Mouse (Mus musculus) limb, embryonic 15.5 days (tissue): ENCODE data around the gene Tmc2. TPM values are rescaled to one million over a fixed set of nuclear protein-coding genes. Genes with fewer than 3 reads are reported as not detected.

Source experiments
- ATAC-seq: fragments of 200-750 bp; cut with Nextera tagmentation; 2 replicates; pipeline ENCODE4 v1.8.0; 2017; ENCODE audit warnings: low read depth, moderate TSS enrichment; ENCODE audit not compliant: insufficient number of reproducible peaks, low FRiP score, low TSS enrichment
- H3K27ac ChIP-seq: fragments of 300-500 bp; sonication (generic); 2 replicates; pipeline ENCODE4 v1.5.1; 2015; ENCODE audit warnings: moderate library complexity, mild to moderate bottlenecking, inconsistent platforms
- H3K27me3 ChIP-seq: fragments of 300-500 bp; sonication (generic); 2 replicates; pipeline ENCODE4 v1.6.1; 2015; ENCODE audit warnings: inconsistent platforms
- H3K36me3 ChIP-seq: fragments of 300-500 bp; sonication (generic); 2 replicates; pipeline ENCODE4 v1.6.1; 2015; ENCODE audit warnings: inconsistent platforms
- H3K4me1 ChIP-seq: fragments of 300-500 bp; sonication (generic); 2 replicates; pipeline ENCODE4 v1.6.1; 2015; ENCODE audit warnings: inconsistent platforms
- H3K4me2 ChIP-seq: fragments of 300-500 bp; sonication (generic); 2 replicates; pipeline ENCODE4 v1.6.1; 2015; ENCODE audit warnings: mild to moderate bottlenecking, inconsistent platforms
- H3K4me3 ChIP-seq: fragments of 300-500 bp; sonication (generic); 2 replicates; pipeline ENCODE4 v1.5.1; 2015; ENCODE audit warnings: mild to moderate bottlenecking, inconsistent platforms
- H3K9ac ChIP-seq: fragments of 300-500 bp; sonication (generic); 2 replicates; pipeline ENCODE4 v1.6.1; 2015; ENCODE audit warnings: inconsistent platforms
- H3K9me3 ChIP-seq: fragments of 300-500 bp; sonication (generic); 2 replicates; pipeline ENCODE4 v1.6.1; 2016; ENCODE audit warnings: inconsistent platforms
- WGBS: fragments of 180-500 bp; shearing (Covaris S2); methylation state at CpG from one replicate; pipeline ENCODE4 v1.1.7; 2015; 5-methylcytosine and 5-hydroxymethylcytosine counted together
- polyA plus RNA-seq: library from polyadenylated mRNA; unstranded; fragments of >200 nt; fragmentation: Nextera tagmentation; extraction: Ambion mirVana; gene quantifications from 2 replicates; pipeline ENCODE4 v1.2.1, GENCODE M21; 2015

The Tmc2 gene
- polyA plus RNA-seq, 1 experiment from 2014 or later = not detected

GRCm38 (mm10) chr2:130261914-130262313, 66.9 kb downstream of the Tmc2 start:
- no peak overlapping the region for H3K9ac ChIP-seq
- ATAC-seq = no peak
- no peak overlapping the region for H3K4me2 ChIP-seq
- H3K27me3 ChIP-seq = no peaks in the 10 kb centered on the region
- H3K9me3 ChIP-seq = no peaks in the 10 kb centered on the region
- WGBS = 77% methylated on average over 2 of the region's 2 CpGs
- no peaks in the 10 kb centered on the region for H3K36me3 ChIP-seq
- H3K4me1 ChIP-seq = no peaks in the 10 kb centered on the region
- no peak overlapping the region for H3K4me3 ChIP-seq
- H3K27ac ChIP-seq = no peak overlapping the region

- Histone ChIP-seq H3K27me3 (no peaks in the 10 kb centered on the region), H3K36me3 (no peaks in the 10 kb centered on the region), H3K4me1 (no peaks in the 10 kb centered on the region), H3K9ac (no peak overlapping the region), H3K9me3 (no peaks in the 10 kb centered on the region), H3K27ac (no peak overlapping the region), H3K4me2 (no peak overlapping the region), H3K4me3 (no peak overlapping the region)
- ATAC-seq = no peak
- 75% methylated on average over 2 of the region's 2 CpGs for WGBS
Observed at GRCm38 (mm10) chr2:130262398-130262797, 67.4 kb downstream of the Tmc2 start.

GRCm38 (mm10) chr2:130265520-130265919, 70.5 kb downstream of the Tmc2 start:
- H3K27ac ChIP-seq = no peak overlapping the region
- H3K4me1 ChIP-seq = no peaks in the 10 kb centered on the region
- no peak overlapping the region for H3K4me2 ChIP-seq
- WGBS = 97% methylated on average over 1 of the region's 1 CpGs
- H3K9me3 ChIP-seq = no peaks in the 10 kb centered on the region
- no peak overlapping the region for H3K4me3 ChIP-seq
- H3K9ac ChIP-seq = no peak overlapping the region
- ATAC-seq = no peak
- no peaks in the 10 kb centered on the region for H3K36me3 ChIP-seq
- no peaks in the 10 kb centered on the region for H3K27me3 ChIP-seq

GRCm38 (mm10) chr2:130268074-130268473, 73.1 kb downstream of the Tmc2 start:
- WGBS = 68% methylated on average over 7 of the region's 7 CpGs
- ATAC-seq = no peak
- Histone ChIP-seq H3K27ac (no peak overlapping the region), H3K9me3 (no peaks in the 10 kb centered on the region), H3K36me3 (no peaks in the 10 kb centered on the region), H3K27me3 (no peaks in the 10 kb centered on the region), H3K4me1 (peaks cover 2% of the 10 kb centered on the region; the same call in 1 of the 2 replicates), H3K4me2 (no peak overlapping the region), H3K4me3 (no peak overlapping the region), H3K9ac (no peak overlapping the region)

GRCm38 (mm10) chr2:130273732-130274131, 78.7 kb downstream of the Tmc2 start:
- ATAC-seq = peak; percentile 4; the same call in 1 of the 2 replicates
- Histone ChIP-seq H3K27ac (peak overlapping the region; percentile 80), H3K4me1 (peaks cover 27% of the 10 kb centered on the region), H3K9ac (peak overlapping the region; percentile 44), H3K27me3 (no peaks in the 10 kb centered on the region), H3K9me3 (no peaks in the 10 kb centered on the region), H3K4me2 (peak overlapping the region; percentile 49), H3K36me3 (peaks cover 34% of the 10 kb centered on the region), H3K4me3 (peak overlapping the region; percentile 90)
- WGBS = 1% methylated on average over 14 of the region's 14 CpGs

- peak; percentile 96 for ATAC-seq
- under 1% methylated on average over 68 of the region's 68 CpGs for WGBS
Observed at GRCm38 (mm10) chr2:130274149-130274861, 79.3 kb downstream of the Tmc2 start, which contains the start of gene Nop56. TSS of gene Nop56 (plus strand) at chr2:130274430.

GRCm38 (mm10) chr2:130274862-130275261, 79.9 kb downstream of the Tmc2 start:
- Histone ChIP-seq H3K9me3 (no peaks in the 10 kb centered on the region), H3K36me3 (peaks cover 42% of the 10 kb centered on the region), H3K4me2 (peak overlapping the region; percentile 67), H3K4me1 (peaks cover 27% of the 10 kb centered on the region), H3K27ac (peak overlapping the region; percentile 91), H3K4me3 (peak overlapping the region; percentile 90), H3K9ac (peak overlapping the region; percentile 88), H3K27me3 (no peaks in the 10 kb centered on the region)
- ATAC-seq = no peak
- WGBS = under 1% methylated on average over 10 of the region's 10 CpGs

More at GRCm38 (mm10) chr2:130274149-130274861, 79.3 kb downstream of the Tmc2 start, which contains the start of gene Nop56:
- peak within 1 kb of the TSS; percentile 90 for H3K4me3 ChIP-seq
- H3K4me2 ChIP-seq = peak within 1 kb of the TSS; percentile 67
- H3K4me1 ChIP-seq = peaks cover 27% of the 10 kb centered on the region
- peak within 1 kb of the TSS; percentile 91 for H3K27ac ChIP-seq
- H3K9me3 ChIP-seq = no peaks in the 10 kb centered on the region
- no peaks in the 10 kb centered on the region for H3K27me3 ChIP-seq
- peaks cover 37% of the 10 kb centered on the region for H3K36me3 ChIP-seq
- peak within 1 kb of the TSS; percentile 88 for H3K9ac ChIP-seq

- Histone ChIP-seq H3K9ac (no peak overlapping the region), H3K27me3 (no peaks in the 10 kb centered on the region), H3K27ac (no peak overlapping the region), H3K4me1 (peaks cover 27% of the 10 kb centered on the region), H3K4me3 (peak overlapping the region; percentile 90), H3K4me2 (peak overlapping the region; percentile 67), H3K36me3 (peaks cover 50% of the 10 kb centered on the region), H3K9me3 (no peaks in the 10 kb centered on the region)
- no peak for ATAC-seq
- 47% methylated on average over 6 of the region's 6 CpGs for WGBS
Observed at GRCm38 (mm10) chr2:130275649-130276048, 80.7 kb downstream of the Tmc2 start.

- H3K9ac ChIP-seq = no peak overlapping the region
- H3K36me3 ChIP-seq = peaks cover 62% of the 10 kb centered on the region
Observed at GRCm38 (mm10) chr2:130279600-130280091, 84.7 kb downstream of the Tmc2 start.

GRCm38 (mm10) chr2:130280224-130280623, 85.2 kb downstream of the Tmc2 start:
- H3K27me3 ChIP-seq = no peaks in the 10 kb centered on the region
- H3K9ac ChIP-seq = no peak overlapping the region
- no peak overlapping the region for H3K4me3 ChIP-seq
- ATAC-seq = no peak
- 58% methylated on average over 7 of the region's 7 CpGs for WGBS
- peaks cover 62% of the 10 kb centered on the region for H3K36me3 ChIP-seq
- no peak overlapping the region for H3K4me2 ChIP-seq
- H3K27ac ChIP-seq = no peak overlapping the region
- H3K4me1 ChIP-seq = peaks cover 32% of the 10 kb centered on the region
- no peaks in the 10 kb centered on the region for H3K9me3 ChIP-seq

More at GRCm38 (mm10) chr2:130279600-130280091, 84.7 kb downstream of the Tmc2 start:
- Histone ChIP-seq H3K4me1 (peaks cover 33% of the 10 kb centered on the region), H3K4me2 (no peak overlapping the region), H3K9me3 (no peaks in the 10 kb centered on the region), H3K27ac (no peak overlapping the region), H3K4me3 (no peak overlapping the region), H3K27me3 (no peaks in the 10 kb centered on the region)
- ATAC-seq = no peak
- WGBS = 42% methylated on average over 8 of the region's 8 CpGs

- Histone ChIP-seq H3K4me2 (no peak overlapping the region), H3K36me3 (peaks cover 57% of the 10 kb centered on the region), H3K9me3 (no peaks in the 10 kb centered on the region), H3K9ac (no peak overlapping the region), H3K4me3 (no peak overlapping the region), H3K27me3 (no peaks in the 10 kb centered on the region), H3K4me1 (peaks cover 26% of the 10 kb centered on the region), H3K27ac (no peak overlapping the region)
- no peak for ATAC-seq
- 65% methylated on average over 4 of the region's 4 CpGs for WGBS
Observed at GRCm38 (mm10) chr2:130280818-130281217, 85.8 kb downstream of the Tmc2 start.

- Histone ChIP-seq H3K9ac (peak within 1 kb of the TSS; percentile 82), H3K36me3 (peaks cover 28% of the 10 kb centered on the region), H3K27ac (peak within 1 kb of the TSS; percentile 54), H3K4me1 (peaks cover 12% of the 10 kb centered on the region), H3K4me3 (peak within 1 kb of the TSS; percentile 85), H3K27me3 (no peaks in the 10 kb centered on the region), H3K4me2 (peak within 1 kb of the TSS; percentile 92), H3K9me3 (no peaks in the 10 kb centered on the region)
- WGBS = under 1% methylated on average over 51 of the region's 51 CpGs
- peak; percentile 81 for ATAC-seq
Observed at GRCm38 (mm10) chr2:130283854-130284654, 89.1 kb downstream of the Tmc2 start, which contains the start of gene Idh3b. TSS of gene Idh3b (minus strand) at chr2:130284547.
